Mouse (Mus musculus) T-cell, adult 66 days (primary cell): ENCODE measurements around the gene Evi5l. TPM values are rescaled to one million over a fixed set of nuclear protein-coding genes. Genes with fewer than 3 reads are reported as not detected.

ENCODE experiments used
- total RNA-seq, 2 experiments: library from RNA; stranded (reverse); gene quantifications; 3 replicates in 1 of 2; 4 replicates in 1 of 2; pipeline ENCODE4 v1.2.4; 2023

Evi5l gene
- 10 to 100 TPM; 20.4 to 25.1 TPM for total RNA-seq

GRCm38 (mm10) chr8:4165852-4166751 is at the start of gene Evi5l:
Evi5l (plus strand) TSS chr8:4166567.

GRCm38 (mm10) chr8:4133798-4134197 is 32.6 kb upstream of the Evi5l start, which contains the start of gene Cd209g:
Cd209g (plus strand) TSS chr8:4134098.

GRCm38 (mm10) chr8:4216791-4217621 is 50.6 kb downstream of the Evi5l start, which contains the start of gene Prr36:
Prr36 (minus strand) TSS chr8:4217459.

GRCm38 (mm10) chr8:4226739-4227347 is 60.5 kb downstream of the Evi5l start, which contains the start of gene Lrrc8e:
Lrrc8e (plus strand) TSS chr8:4226827.

GRCm38 (mm10) chr8:4238434-4239192 is 72.2 kb downstream of the Evi5l start, which contains the start of the genes Map2k7 and Gm49320:
Map2k7 (plus strand) TSS chr8:4238740.
Gm49320 (plus strand) TSS chr8:4238865.

GRCm38 (mm10) chr8:4247951-4248540 is 81.7 kb downstream of the Evi5l start, which contains the start of gene Tgfbr3l:
Tgfbr3l (plus strand) TSS chr8:4248214.

GRCm38 (mm10) chr8:4252934-4253841 is 86.8 kb downstream of the Evi5l start, which contains the start of gene Snapc2:
Snapc2 (plus strand) TSS chr8:4253080.

GRCm38 (mm10) chr8:4259125-4259804 is 92.9 kb downstream of the Evi5l start, which contains the start of gene Ctxn1:
Ctxn1 (minus strand) TSS chr8:4259274.

Other genes with a start within 250 kb of the Evi5l start
- gene Cd209b, start 239.7 kb upstream of the Evi5l start, total RNA-seq = not detected
- not detected for gene Cd209c, start 211.8 kb upstream of the Evi5l start, total RNA-seq
- gene Cd209f, start 60.7 kb upstream of the Evi5l start, total RNA-seq = not detected
- gene Cd209g, start 32.5 kb upstream of the Evi5l start, total RNA-seq = not detected
- gene Prr36, start 50.9 kb downstream of the Evi5l start, total RNA-seq = under 1 TPM; 0.15 to 0.38 TPM
- not detected for gene Lrrc8e, start 60.3 kb downstream of the Evi5l start, total RNA-seq
- 100 to 1,000 TPM; 131 to 134 TPM for gene Map2k7, start 72.2 kb downstream of the Evi5l start, total RNA-seq
- gene Gm49320, start 72.3 kb downstream of the Evi5l start, total RNA-seq = 1 to 10 TPM in 1 of 2 experiments, not detected in 1; 3.9 TPM
- 10 to 100 TPM; 36.5 to 43.9 TPM for gene Tgfbr3l, start 81.6 kb downstream of the Evi5l start, total RNA-seq
- gene Snapc2, start 86.5 kb downstream of the Evi5l start, total RNA-seq = 10 to 100 TPM; 17.9 to 20.3 TPM
- gene Ctxn1, start 92.7 kb downstream of the Evi5l start, total RNA-seq = 1 to 10 TPM; 1.6 to 3.1 TPM
- 10 to 100 TPM; 70.9 to 83.2 TPM for gene Timm44, start 109.3 kb downstream of the Evi5l start, total RNA-seq
- 10 to 100 TPM; 25.5 to 25.8 TPM for gene Ccl25, start 158.6 kb downstream of the Evi5l start, total RNA-seq
- 100 to 1,000 TPM; 101 to 106 TPM for gene Elavl1, start 158.8 kb downstream of the Evi5l start, total RNA-seq